Mouse (Mus musculus) midbrain, embryonic 14.5 days (tissue): ENCODE measurements around the gene Hhat. TPM values are rescaled to one million over a fixed set of nuclear protein-coding genes. Genes with fewer than 3 reads are reported as not detected.

Source experiments
- ATAC-seq: fragments of 200-750 bp; cut with Nextera tagmentation; 2 replicates; pipeline ENCODE4 v1.8.0; 2017; ENCODE audit warnings: moderate number of reproducible peaks, moderate library complexity; ENCODE audit not compliant: low FRiP score, low TSS enrichment
- DNase-seq: peaks from one replicate; pipeline ENCODE4 v3.0.0-alpha.2; 2015
- H3K27ac ChIP-seq: fragments of 300-500 bp; sonication (generic); replicated peaks from 2 replicates; pipeline ENCODE4 v1.5.1; 2014; ENCODE audit warnings: mild to moderate bottlenecking, low read depth, low read length, moderate library complexity
- H3K27me3 ChIP-seq: fragments of 300-500 bp; sonication (generic); 2 replicates; pipeline ENCODE4 v1.6.1; 2014; ENCODE audit warnings: low read length, control low read depth, mixed read lengths; ENCODE audit not compliant: control insufficient read depth, insufficient read depth
- H3K36me3 ChIP-seq: fragments of 300-500 bp; sonication (generic); 2 replicates; pipeline ENCODE4 v1.6.1; 2014; ENCODE audit warnings: low read length, control low read depth; ENCODE audit not compliant: control insufficient read depth, insufficient read depth
- H3K4me1 ChIP-seq: fragments of 300-500 bp; sonication (generic); 2 replicates; pipeline ENCODE4 v1.6.1; 2014; ENCODE audit warnings: mild to moderate bottlenecking, antibody characterized with exemption, low read length, control low read depth; ENCODE audit not compliant: control insufficient read depth, insufficient read depth
- H3K4me2 ChIP-seq: fragments of 300-500 bp; sonication (generic); 2 replicates; pipeline ENCODE4 v1.6.1; 2014; ENCODE audit warnings: mild to moderate bottlenecking, low read length, moderate library complexity
- H3K4me3 ChIP-seq: fragments of 300-500 bp; sonication (generic); replicated peaks from 2 replicates; pipeline ENCODE4 v1.5.1; 2014; ENCODE audit warnings: low read depth, low read length
- H3K9ac ChIP-seq: fragments of 300-500 bp; sonication (generic); replicated peaks from 2 replicates; pipeline ENCODE4 v1.6.1; 2014; ENCODE audit warnings: mild to moderate bottlenecking, low read length, moderate library complexity
- H3K9me3 ChIP-seq: fragments of 300-500 bp; sonication (generic); 2 replicates; pipeline ENCODE4 v1.6.1; 2016; ENCODE audit warnings: low read length, control low read depth, mixed read lengths; ENCODE audit not compliant: control insufficient read depth
- WGBS: fragments of 180-500 bp; shearing (Covaris S2); extraction: QIAGEN DNeasy Blood & Tissue Kit; methylation state at CpG from one replicate; pipeline ENCODE4 v1.1.7; 2014; 5-methylcytosine and 5-hydroxymethylcytosine counted together
- polyA plus RNA-seq: library from polyadenylated mRNA; unstranded; fragments of >200 nt; fragmentation: Nextera tagmentation; extraction: Ambion mirVana; gene quantifications from 2 replicates; pipeline ENCODE4 v1.2.1, GENCODE M21; 2014

Hhat gene
- polyA plus RNA-seq, 1 experiment from 2014 or later = 4.5 TPM

GRCm38 (mm10) chr1:192502016-192502415, 269.0 kb downstream of the Hhat start:
- ATAC-seq (no peak), DNase-seq (peak; percentile 43)
- Histone ChIP-seq H3K4me3 (no peak overlapping the region), H3K27ac (no peak overlapping the region), H3K4me2 (no peak overlapping the region), H3K9me3 (no peaks in the 10 kb centered on the region), H3K27me3 (no peaks in the 10 kb centered on the region), H3K36me3 (no peaks in the 10 kb centered on the region), H3K9ac (no peak overlapping the region), H3K4me1 (no peaks in the 10 kb centered on the region)
- 76% methylated on average over 9 of the region's 9 CpGs for WGBS

GRCm38 (mm10) chr1:192497505-192497904, 273.5 kb downstream of the Hhat start:
- DNase-seq = no peak
- H3K4me2 ChIP-seq = no peak overlapping the region
- H3K4me3 ChIP-seq = no peak overlapping the region
- H3K27me3 ChIP-seq = no peaks in the 10 kb centered on the region
- WGBS = 86% methylated on average over 2 of the region's 2 CpGs
- H3K36me3 ChIP-seq = no peaks in the 10 kb centered on the region
- ATAC-seq = no peak
- H3K27ac ChIP-seq = no peak overlapping the region
- no peaks in the 10 kb centered on the region for H3K9me3 ChIP-seq
- H3K4me1 ChIP-seq = no peaks in the 10 kb centered on the region
- no peak overlapping the region for H3K9ac ChIP-seq

GRCm38 (mm10) chr1:192489908-192490825, 280.9 kb downstream of the Hhat start:
- no peak for DNase-seq

GRCm38 (mm10) chr1:192487571-192487970, 283.5 kb downstream of the Hhat start:
- Histone ChIP-seq H3K27me3 (no peaks in the 10 kb centered on the region), H3K36me3 (no peaks in the 10 kb centered on the region), H3K27ac (no peak overlapping the region), H3K4me2 (no peak overlapping the region), H3K4me3 (no peak overlapping the region), H3K4me1 (no peaks in the 10 kb centered on the region), H3K9ac (no peak overlapping the region), H3K9me3 (no peaks in the 10 kb centered on the region)
- WGBS = 92% methylated on average over 11 of the region's 11 CpGs
- DNase-seq (no peak), ATAC-seq (no peak)

More at GRCm38 (mm10) chr1:192489908-192490825, 280.9 kb downstream of the Hhat start:
- Histone ChIP-seq H3K9me3 (no peaks in the 10 kb centered on the region), H3K4me3 (no peak overlapping the region), H3K36me3 (no peaks in the 10 kb centered on the region), H3K27me3 (no peaks in the 10 kb centered on the region), H3K4me2 (no peak overlapping the region), H3K4me1 (no peaks in the 10 kb centered on the region), H3K9ac (no peak overlapping the region), H3K27ac (no peak overlapping the region)
- no peak for ATAC-seq
- WGBS = 76% methylated on average over 13 of the region's 13 CpGs

- Histone ChIP-seq H3K4me2 (no peak overlapping the region), H3K4me1 (no peaks in the 10 kb centered on the region), H3K9ac (no peak overlapping the region), H3K27ac (no peak overlapping the region), H3K27me3 (no peaks in the 10 kb centered on the region), H3K36me3 (no peaks in the 10 kb centered on the region), H3K9me3 (no peaks in the 10 kb centered on the region), H3K4me3 (no peak overlapping the region)
- no peak for ATAC-seq
- WGBS = 85% methylated on average over 3 of the region's 3 CpGs
- DNase-seq = no peak
Observed at GRCm38 (mm10) chr1:192485030-192485429, 286.0 kb downstream of the Hhat start.

GRCm38 (mm10) chr1:192481446-192481845, 289.6 kb downstream of the Hhat start:
- DNase-seq = no peak
- Histone ChIP-seq H3K4me2 (no peak overlapping the region), H3K9ac (no peak overlapping the region), H3K4me3 (no peak overlapping the region), H3K27me3 (no peaks in the 10 kb centered on the region), H3K36me3 (no peaks in the 10 kb centered on the region), H3K9me3 (no peaks in the 10 kb centered on the region), H3K27ac (no peak overlapping the region), H3K4me1 (no peaks in the 10 kb centered on the region)
- no peak for ATAC-seq

GRCm38 (mm10) chr1:192480072-192480784, 290.8 kb downstream of the Hhat start:
- Histone ChIP-seq H3K36me3 (no peaks in the 10 kb centered on the region), H3K27me3 (no peaks in the 10 kb centered on the region), H3K4me1 (no peaks in the 10 kb centered on the region), H3K4me2 (no peak overlapping the region), H3K27ac (no peak overlapping the region), H3K9ac (no peak overlapping the region), H3K4me3 (no peak overlapping the region), H3K9me3 (no peaks in the 10 kb centered on the region)
- ATAC-seq (no peak), DNase-seq (no peak)
- WGBS = 87% methylated on average over 8 of the region's 8 CpGs

- WGBS = 73% methylated on average over 5 of the region's 5 CpGs
- Histone ChIP-seq H3K4me2 (no peak overlapping the region), H3K4me3 (no peak overlapping the region), H3K9me3 (no peaks in the 10 kb centered on the region), H3K9ac (no peak overlapping the region), H3K27ac (no peak overlapping the region), H3K27me3 (no peaks in the 10 kb centered on the region), H3K36me3 (no peaks in the 10 kb centered on the region), H3K4me1 (no peaks in the 10 kb centered on the region)
- no peak for ATAC-seq
- peak; percentile 33 for DNase-seq
Observed at GRCm38 (mm10) chr1:192478176-192478575, 292.8 kb downstream of the Hhat start.
